Mouse (Mus musculus): ENCODE measurements around the gene Usp32.
"Not testable (repeated sequence)": the region's sequence is repeated elsewhere in the genome, so short reads cannot be mapped to it uniquely, and the experiment has no call there.

Gene Usp32

GRCm38 (mm10) chr11:85139581-85140540, at the start of gene Usp32:
TSS of gene Usp32 (minus strand) at chr11:85140161.
- DNase-seq (ENCODE audit: extremely low read depth, low read depth, low spot score), result peak; percentile 50

DNA sequence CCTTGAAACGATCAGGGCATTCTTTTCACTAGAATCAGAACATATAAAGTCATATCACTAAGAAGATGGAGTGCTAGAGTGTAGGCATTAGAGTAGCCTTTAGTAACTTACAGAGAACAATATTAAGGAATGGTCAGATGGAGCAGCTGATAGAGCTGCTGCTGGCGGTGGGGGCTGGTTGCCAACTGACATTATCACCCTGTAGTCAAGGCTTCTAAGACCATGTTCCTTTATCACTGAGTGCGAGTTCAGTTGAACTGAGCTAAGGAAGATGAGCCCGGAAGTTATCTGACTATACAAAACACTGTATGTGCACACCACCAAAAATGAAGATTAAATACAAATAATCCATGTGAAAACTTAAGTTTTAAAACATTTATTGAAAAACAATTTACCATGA, 49.1 kb upstream of the Usp32 start:
- no peak for DNase-seq (ENCODE audit: extremely low read depth, low read depth, low spot score)

- no peak for DNase-seq (ENCODE audit: extremely low read depth, low read depth, low spot score)
Measured at GRCm38 (mm10) chr11:85184839-85185238, 44.9 kb upstream of the Usp32 start.

DNA sequence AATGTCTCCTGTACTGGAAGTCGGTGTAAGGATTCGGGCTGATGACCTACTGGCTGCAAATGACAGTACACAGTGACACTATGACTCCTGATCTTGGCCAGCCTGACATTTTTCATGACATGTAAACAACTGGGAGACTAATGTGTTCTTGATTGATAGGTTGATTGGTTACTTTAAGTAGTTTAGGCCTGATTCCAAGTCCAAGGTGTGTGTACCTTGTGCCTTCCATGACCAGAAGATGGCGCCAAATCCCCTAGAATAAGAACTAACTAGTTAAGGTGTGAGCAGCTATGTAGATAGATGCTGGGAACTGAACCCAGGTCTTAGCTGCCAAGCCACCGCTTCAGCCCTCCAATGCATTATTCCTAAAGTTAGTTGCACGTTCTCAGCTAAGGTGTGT, 44.1 kb upstream of the Usp32 start:
- no peak for DNase-seq (ENCODE audit: extremely low read depth, low read depth, low spot score)

GRCm38 (mm10) chr11:85183284-85183779, 43.4 kb upstream of the Usp32 start:
- no peak for DNase-seq (ENCODE audit: extremely low read depth, low read depth, low spot score)

- no peak for DNase-seq (ENCODE audit: extremely low read depth, low read depth, low spot score)
Measured at GRCm38 (mm10) chr11:85182617-85183283, 42.8 kb upstream of the Usp32 start.

DNA sequence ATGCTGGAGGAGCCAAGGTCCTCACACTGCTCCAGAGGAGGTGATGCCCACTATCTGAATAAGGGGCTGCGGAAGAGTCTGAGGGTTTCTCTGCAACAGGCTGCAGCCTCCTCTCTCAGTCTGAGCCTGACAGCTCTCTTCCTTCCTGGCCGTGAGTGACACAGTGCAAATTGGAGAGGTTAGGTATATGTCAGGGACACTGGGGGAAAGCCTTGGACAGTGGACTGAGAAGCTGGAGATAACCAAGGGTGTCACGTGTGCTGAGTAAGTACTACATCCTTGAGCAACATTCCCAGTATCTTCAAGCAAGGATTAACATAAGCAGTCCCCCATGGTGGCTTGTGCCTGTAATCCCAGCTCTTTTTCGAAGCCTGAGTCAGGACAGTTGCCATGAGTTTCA, 38.5 kb upstream of the Usp32 start:
- DNase-seq (ENCODE audit: extremely low read depth, low read depth, low spot score), result no peak

GRCm38 (mm10) chr11:85177761-85178160, 37.8 kb upstream of the Usp32 start:
- no peak for DNase-seq (ENCODE audit: extremely low read depth, low read depth, low spot score)

DNA sequence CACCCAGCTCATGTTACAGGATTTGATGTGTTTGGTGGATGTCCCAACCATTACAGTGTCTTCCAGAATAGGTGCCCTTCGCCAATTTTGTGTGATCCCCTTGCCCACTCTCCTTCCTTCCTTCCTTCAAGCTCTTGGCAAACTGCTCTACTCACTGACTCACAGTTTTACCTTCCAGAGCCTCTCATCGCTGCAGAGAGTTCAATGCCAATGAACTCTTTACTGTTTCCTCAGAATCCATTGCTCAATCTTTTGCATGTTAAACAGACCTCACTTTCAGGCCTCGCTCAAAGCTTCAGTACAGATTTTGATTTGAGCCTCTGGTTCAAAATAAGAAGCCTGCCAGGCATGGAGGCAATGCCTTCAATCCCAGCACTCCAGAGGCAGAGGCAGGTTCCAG, 36.0 kb upstream of the Usp32 start:
- no peak for DNase-seq (ENCODE audit: extremely low read depth, low read depth, low spot score)

- no peak for DNase-seq (ENCODE audit: extremely low read depth, low read depth, low spot score)
Measured at GRCm38 (mm10) chr11:85170833-85171232, 30.9 kb upstream of the Usp32 start.

DNA sequence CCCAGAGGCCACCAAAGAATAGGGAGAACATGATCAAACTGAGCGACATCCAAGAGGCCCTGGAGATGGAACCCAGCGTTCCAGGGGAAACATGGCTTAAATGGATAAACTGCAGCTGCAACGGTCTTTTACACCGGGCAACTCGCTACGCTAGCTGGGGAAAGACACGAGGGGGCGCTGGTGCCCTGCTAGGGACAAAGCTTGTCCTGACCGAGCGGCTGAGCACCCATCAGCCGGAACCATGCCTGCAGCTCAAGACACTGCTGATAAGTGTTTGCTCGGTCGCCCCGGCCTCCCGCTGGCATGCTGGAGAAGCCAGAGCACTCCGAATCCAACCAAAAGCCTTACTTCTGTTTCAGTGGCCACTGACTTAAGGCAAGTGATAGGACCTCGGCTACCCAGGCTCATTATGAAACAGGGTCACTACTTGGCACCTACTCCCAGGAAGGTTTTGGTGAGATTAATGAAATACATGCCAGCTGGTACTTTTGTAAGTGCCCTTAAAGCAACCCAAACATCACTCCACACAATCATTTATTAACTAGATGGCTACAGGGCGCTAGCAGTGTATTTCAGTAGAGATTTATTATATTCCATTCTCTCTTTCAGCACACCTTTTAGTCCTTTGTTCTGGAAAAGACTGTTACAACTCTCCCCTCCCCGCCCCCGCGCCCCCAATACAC, 30.2 kb upstream of the Usp32 start, which contains the start of gene 1700125H20Rik:
Gene 1700125H20Rik, plus strand, starts transcription at position 347 of the 683 bp plus-strand sequence.
- DNase-seq (ENCODE audit: extremely low read depth, low read depth, low spot score), result no peak

DNA sequence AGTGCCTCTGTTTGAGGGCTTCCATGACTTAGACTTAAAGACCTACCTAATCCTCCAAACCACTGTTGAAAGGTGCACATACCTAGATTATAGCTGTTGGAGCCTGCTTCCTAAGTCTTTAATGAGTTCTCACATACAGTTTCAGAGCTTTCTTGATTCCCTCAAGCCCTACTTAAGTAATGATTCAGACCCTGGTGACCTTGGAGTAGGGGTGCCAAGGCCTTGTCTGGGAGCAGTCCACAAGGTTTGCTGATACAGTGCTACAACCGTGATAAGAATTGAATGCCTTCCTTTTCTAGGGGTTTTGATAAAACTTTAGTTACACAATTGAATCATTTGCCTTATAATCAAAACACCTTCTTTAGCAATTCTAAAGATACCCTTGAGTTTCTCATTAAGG, 27.5 kb upstream of the Usp32 start:
- no peak for DNase-seq (ENCODE audit: extremely low read depth, low read depth, low spot score)

DNA sequence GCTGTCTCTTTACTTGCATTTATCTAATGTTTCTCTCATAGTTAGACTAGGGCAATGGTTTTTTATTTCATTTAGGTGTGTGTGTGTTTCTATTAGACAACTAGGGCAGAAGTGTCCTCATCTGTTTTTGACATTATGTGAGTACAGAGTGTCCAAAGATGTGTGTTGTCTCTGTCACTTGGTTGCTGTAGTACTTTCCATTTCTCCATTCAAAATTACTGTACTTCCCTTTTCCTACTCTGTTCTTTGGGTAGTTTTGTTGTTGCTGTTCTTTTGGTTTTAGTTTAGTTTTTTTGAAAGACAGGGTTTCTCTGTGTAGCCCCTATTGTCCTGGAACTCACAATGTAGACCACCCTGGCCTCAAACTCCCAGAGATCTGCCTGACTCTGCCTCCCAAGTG, 24.4 kb upstream of the Usp32 start:
- DNase-seq (ENCODE audit: extremely low read depth, low read depth, low spot score), result no peak

GRCm38 (mm10) chr11:85163014-85163413, 23.1 kb upstream of the Usp32 start:
- DNase-seq (ENCODE audit: extremely low read depth, low read depth, low spot score), result not testable (repeated sequence)

GRCm38 (mm10) chr11:85157301-85157700, 17.3 kb upstream of the Usp32 start:
- DNase-seq (ENCODE audit: extremely low read depth, low read depth, low spot score), result no peak

GRCm38 (mm10) chr11:85152256-85152930, 12.4 kb upstream of the Usp32 start:
- no peak for DNase-seq (ENCODE audit: extremely low read depth, low read depth, low spot score)

DNA sequence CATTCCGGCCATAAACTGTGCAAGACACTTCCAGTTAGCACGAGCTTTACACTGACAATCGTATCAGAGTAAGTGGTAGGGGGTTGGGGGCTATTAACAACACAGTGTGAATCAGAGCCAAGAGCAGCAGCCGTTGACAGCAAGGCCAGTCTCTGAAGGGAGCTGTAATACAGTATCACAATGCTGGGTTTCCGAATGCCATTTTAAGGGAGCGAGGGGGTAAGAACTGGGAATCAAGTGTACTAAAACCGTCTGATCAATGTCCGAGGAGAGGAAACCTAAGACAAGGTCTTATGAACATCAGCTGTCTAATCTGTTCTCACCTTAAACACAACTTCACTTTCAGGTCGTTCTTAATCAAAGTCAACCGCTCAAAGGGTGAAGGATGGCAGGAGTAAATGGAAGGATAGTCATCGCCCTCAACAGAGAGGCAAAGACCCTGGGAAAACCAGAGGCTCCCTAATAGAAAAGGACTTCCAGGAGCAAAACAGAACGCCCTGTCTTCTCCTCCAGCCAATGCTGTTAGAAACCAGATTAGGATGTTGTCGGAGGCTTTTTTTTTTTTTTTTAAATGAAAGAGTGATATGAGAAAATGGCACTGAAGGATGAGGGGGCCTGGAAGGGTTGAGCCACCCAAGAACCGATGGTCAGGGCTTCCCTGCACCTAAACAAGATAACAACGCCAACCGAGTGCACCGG, 1.0 kb downstream of the Usp32 start:
- DNase-seq (ENCODE audit: extremely low read depth, low read depth, low spot score), result no peak

- DNase-seq (ENCODE audit: extremely low read depth, low read depth, low spot score), result no peak
Measured at GRCm38 (mm10) chr11:85131542-85131941, 8.4 kb downstream of the Usp32 start.

DNA sequence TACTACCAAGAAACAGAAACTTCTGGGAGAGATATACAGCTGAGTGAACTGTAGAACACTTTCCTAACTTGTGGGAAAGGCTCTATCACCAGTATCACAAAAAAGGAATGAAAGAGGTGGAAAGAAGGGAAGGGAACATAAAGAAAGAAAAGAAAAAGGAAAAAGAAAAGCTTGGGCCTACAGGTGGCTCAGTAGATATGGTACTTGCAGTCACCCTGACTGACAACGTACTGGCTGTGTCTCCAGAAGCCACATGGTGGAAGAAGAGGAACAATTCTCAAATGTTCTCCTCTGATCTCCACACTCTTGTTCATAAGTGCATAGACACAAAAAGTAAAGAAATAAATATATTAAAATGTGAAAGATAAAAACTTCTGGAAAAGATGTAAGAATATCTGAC, 11.1 kb downstream of the Usp32 start:
- no peak for DNase-seq (ENCODE audit: extremely low read depth, low read depth, low spot score)

Measured in fat pad, adult 2 months (tissue).